Mouse (Mus musculus) limb, embryonic 15.5 days (tissue): ENCODE measurements around the gene Zfp74. TPM values are rescaled to one million over a fixed set of nuclear protein-coding genes. Genes with fewer than 3 reads are reported as not detected.
"Not testable (repeated sequence)": the region's sequence is repeated elsewhere in the genome, so short reads cannot be mapped to it uniquely, and the experiment has no call there.

ENCODE experiments used
- ATAC-seq: fragments of 200-750 bp; cut with Nextera tagmentation; 2 replicates; pipeline ENCODE4 v1.8.0; 2017; ENCODE audit warnings: low read depth, moderate TSS enrichment; ENCODE audit not compliant: insufficient number of reproducible peaks, low FRiP score, low TSS enrichment
- H3K27ac ChIP-seq: fragments of 300-500 bp; sonication (generic); 2 replicates; pipeline ENCODE4 v1.5.1; 2015; ENCODE audit warnings: moderate library complexity, mild to moderate bottlenecking, inconsistent platforms
- H3K27me3 ChIP-seq: fragments of 300-500 bp; sonication (generic); 2 replicates; pipeline ENCODE4 v1.6.1; 2015; ENCODE audit warnings: inconsistent platforms
- H3K36me3 ChIP-seq: fragments of 300-500 bp; sonication (generic); 2 replicates; pipeline ENCODE4 v1.6.1; 2015; ENCODE audit warnings: inconsistent platforms
- H3K4me1 ChIP-seq: fragments of 300-500 bp; sonication (generic); 2 replicates; pipeline ENCODE4 v1.6.1; 2015; ENCODE audit warnings: inconsistent platforms
- H3K4me2 ChIP-seq: fragments of 300-500 bp; sonication (generic); 2 replicates; pipeline ENCODE4 v1.6.1; 2015; ENCODE audit warnings: mild to moderate bottlenecking, inconsistent platforms
- H3K4me3 ChIP-seq: fragments of 300-500 bp; sonication (generic); 2 replicates; pipeline ENCODE4 v1.5.1; 2015; ENCODE audit warnings: mild to moderate bottlenecking, inconsistent platforms
- H3K9ac ChIP-seq: fragments of 300-500 bp; sonication (generic); 2 replicates; pipeline ENCODE4 v1.6.1; 2015; ENCODE audit warnings: inconsistent platforms
- H3K9me3 ChIP-seq: fragments of 300-500 bp; sonication (generic); 2 replicates; pipeline ENCODE4 v1.6.1; 2016; ENCODE audit warnings: inconsistent platforms
- WGBS: fragments of 180-500 bp; shearing (Covaris S2); methylation state at CpG from one replicate; pipeline ENCODE4 v1.1.7; 2015; 5-methylcytosine and 5-hydroxymethylcytosine counted together
- polyA plus RNA-seq: library from polyadenylated mRNA; unstranded; fragments of >200 nt; fragmentation: Nextera tagmentation; extraction: Ambion mirVana; gene quantifications from 2 replicates; pipeline ENCODE4 v1.2.1, GENCODE M21; 2015

Zfp74 gene
- polyA plus RNA-seq, 1 experiment from 2014 or later = 11.6 TPM

GRCm38 (mm10) chr7:29981860-29982259 lies 28.0 kb upstream of the Zfp74 start:
- Histone ChIP-seq H3K36me3 (peaks cover 11% of the 10 kb centered on the region), H3K4me3 (no peak overlapping the region), H3K9ac (no peak overlapping the region), H3K27me3 (no peaks in the 10 kb centered on the region), H3K4me1 (peaks cover 13% of the 10 kb centered on the region), H3K27ac (no peak overlapping the region), H3K4me2 (no peak overlapping the region), H3K9me3 (no peaks in the 10 kb centered on the region)
- 75% methylated on average over 3 of the region's 3 CpGs for WGBS
- ATAC-seq = no peak

GRCm38 (mm10) chr7:29981455-29981854 lies 27.6 kb upstream of the Zfp74 start:
- H3K36me3 ChIP-seq = peaks cover 9% of the 10 kb centered on the region
- no peaks in the 10 kb centered on the region for H3K27me3 ChIP-seq
- no peak for ATAC-seq
- peaks cover 13% of the 10 kb centered on the region for H3K4me1 ChIP-seq
- no peaks in the 10 kb centered on the region for H3K9me3 ChIP-seq
- 38% methylated on average over 5 of the region's 5 CpGs for WGBS
- H3K9ac ChIP-seq = no peak overlapping the region
- H3K4me2 ChIP-seq = no peak overlapping the region
- H3K27ac ChIP-seq = no peak overlapping the region
- H3K4me3 ChIP-seq = no peak overlapping the region

GRCm38 (mm10) chr7:29980761-29981160 lies 26.9 kb upstream of the Zfp74 start:
- peaks cover 13% of the 10 kb centered on the region for H3K4me1 ChIP-seq
- H3K27me3 ChIP-seq = no peaks in the 10 kb centered on the region
- no peaks in the 10 kb centered on the region for H3K9me3 ChIP-seq
- no peak overlapping the region for H3K4me2 ChIP-seq
- no peak for ATAC-seq
- no peak overlapping the region for H3K4me3 ChIP-seq
- no peak overlapping the region for H3K9ac ChIP-seq
- 87% methylated on average over 1 of the region's 1 CpGs for WGBS
- H3K36me3 ChIP-seq = peaks cover 3% of the 10 kb centered on the region
- no peak overlapping the region for H3K27ac ChIP-seq

GRCm38 (mm10) chr7:29970686-29971085 lies 16.8 kb upstream of the Zfp74 start:
- no peak for ATAC-seq
- Histone ChIP-seq H3K36me3 (no peaks in the 10 kb centered on the region), H3K4me2 (no peak overlapping the region), H3K9me3 (no peaks in the 10 kb centered on the region), H3K27ac (no peak overlapping the region), H3K4me1 (no peaks in the 10 kb centered on the region), H3K4me3 (no peak overlapping the region), H3K27me3 (no peaks in the 10 kb centered on the region), H3K9ac (no peak overlapping the region)
- 85% methylated on average over 9 of the region's 9 CpGs for WGBS

- not testable (repeated sequence) for H3K4me3 ChIP-seq, H3K4me2 ChIP-seq, H3K36me3 ChIP-seq, ATAC-seq, H3K4me1 ChIP-seq, H3K27me3 ChIP-seq, H3K9ac ChIP-seq, H3K27ac ChIP-seq, H3K9me3 ChIP-seq
- WGBS = 49% methylated on average over 39 of the region's 39 CpGs
Measured at GRCm38 (mm10) chr7:29965115-29965810, 11.4 kb upstream of the Zfp74 start.

- H3K4me2 ChIP-seq = no peak overlapping the region
- no peaks in the 10 kb centered on the region for H3K36me3 ChIP-seq
- H3K9me3 ChIP-seq = no peaks in the 10 kb centered on the region
- H3K27ac ChIP-seq = no peak overlapping the region
- no peak overlapping the region for H3K4me3 ChIP-seq
- H3K4me1 ChIP-seq = 0 out of 2 replicates have a peak, but pooled peaks cover 4% of the 10 kb centered on the region
- ATAC-seq = no peak
- WGBS = 63% methylated on average over 3 of the region's 3 CpGs
- H3K9ac ChIP-seq = no peak overlapping the region
- H3K27me3 ChIP-seq = no peaks in the 10 kb centered on the region
Measured at GRCm38 (mm10) chr7:29959004-29959403, 5.1 kb upstream of the Zfp74 start.

- no peaks in the 10 kb centered on the region for H3K27me3 ChIP-seq
- 0 out of 2 replicates have a peak, but pooled peaks cover 7% of the 10 kb centered on the region for H3K4me1 ChIP-seq
- ATAC-seq = no peak
- H3K27ac ChIP-seq = no peak overlapping the region
- H3K9me3 ChIP-seq = no peaks in the 10 kb centered on the region
- 80% methylated on average over 11 of the region's 11 CpGs for WGBS
- no peak overlapping the region for H3K9ac ChIP-seq
- H3K4me3 ChIP-seq = no peak overlapping the region
- no peaks in the 10 kb centered on the region for H3K36me3 ChIP-seq
- H3K4me2 ChIP-seq = no peak overlapping the region
Measured at GRCm38 (mm10) chr7:29958125-29958724, 4.3 kb upstream of the Zfp74 start.

- no peaks in the 10 kb centered on the region for H3K27me3 ChIP-seq
- 0 out of 2 replicates have a peak, but pooled peaks cover 1% of the 10 kb centered on the region for H3K36me3 ChIP-seq
- H3K4me3 ChIP-seq = no peak overlapping the region
- ATAC-seq = no peak
- H3K9me3 ChIP-seq = no peaks in the 10 kb centered on the region
- no peak overlapping the region for H3K4me2 ChIP-seq
- 0 out of 2 replicates have a peak, but pooled peaks cover 11% of the 10 kb centered on the region for H3K4me1 ChIP-seq
- no peak overlapping the region for H3K27ac ChIP-seq
- 54% methylated on average over 10 of the region's 10 CpGs for WGBS
- no peak overlapping the region for H3K9ac ChIP-seq
Measured at GRCm38 (mm10) chr7:29956257-29956656, 2.4 kb upstream of the Zfp74 start.

- ATAC-seq = no peak
- 28% methylated on average over 4 of the region's 4 CpGs for WGBS
- Histone ChIP-seq H3K4me1 (0 out of 2 replicates have a peak, but pooled peaks cover 11% of the 10 kb centered on the region), H3K27ac (no peak overlapping the region), H3K4me2 (peak overlapping the region; percentile 59), H3K4me3 (peak overlapping the region; percentile 62), H3K36me3 (peaks cover 13% of the 10 kb centered on the region), H3K27me3 (no peaks in the 10 kb centered on the region), H3K9me3 (no peaks in the 10 kb centered on the region), H3K9ac (no peak overlapping the region)
Measured at GRCm38 (mm10) chr7:29954731-29955130, 842 bp upstream of the Zfp74 start.

- peaks cover 18% of the 10 kb centered on the region for H3K36me3 ChIP-seq
- H3K4me2 ChIP-seq = peak overlapping the region; percentile 59
- H3K9ac ChIP-seq = peak overlapping the region; percentile 69
- peak overlapping the region; percentile 94 for H3K27ac ChIP-seq
- WGBS = 23% methylated on average over 10 of the region's 10 CpGs
- ATAC-seq = no peak
- peak overlapping the region; percentile 62 for H3K4me3 ChIP-seq
- H3K4me1 ChIP-seq = 0 out of 2 replicates have a peak, but pooled peaks cover 11% of the 10 kb centered on the region
- H3K9me3 ChIP-seq = no peaks in the 10 kb centered on the region
- H3K27me3 ChIP-seq = no peaks in the 10 kb centered on the region
Measured at GRCm38 (mm10) chr7:29953086-29953485, 803 bp downstream of the Zfp74 start.

GRCm38 (mm10) chr7:29944201-29944600 lies 9.7 kb downstream of the Zfp74 start:
- Histone ChIP-seq H3K27ac (no peak overlapping the region), H3K4me1 (no peaks in the 10 kb centered on the region), H3K9ac (no peak overlapping the region), H3K4me3 (no peak overlapping the region), H3K36me3 (peaks cover 37% of the 10 kb centered on the region), H3K27me3 (no peaks in the 10 kb centered on the region), H3K4me2 (no peak overlapping the region), H3K9me3 (no peaks in the 10 kb centered on the region)
- WGBS = 81% methylated on average over 2 of the region's 2 CpGs
- no peak for ATAC-seq

GRCm38 (mm10) chr7:29943720-29944119 lies 10.2 kb downstream of the Zfp74 start:
- no peak for ATAC-seq

More at GRCm38 (mm10) chr7:29943720-29944119, 10.2 kb downstream of the Zfp74 start:
- Histone ChIP-seq H3K9ac (no peak overlapping the region), H3K4me1 (no peaks in the 10 kb centered on the region), H3K36me3 (peaks cover 37% of the 10 kb centered on the region), H3K4me3 (no peak overlapping the region), H3K9me3 (no peaks in the 10 kb centered on the region), H3K4me2 (no peak overlapping the region), H3K27me3 (no peaks in the 10 kb centered on the region), H3K27ac (no peak overlapping the region)
- 77% methylated on average over 2 of the region's 2 CpGs for WGBS
